Mouse (Mus musculus) kidney, embryonic 14.5 days (tissue): Measurements from ENCODE around the gene Ttll10. TPM values are rescaled to one million over a fixed set of nuclear protein-coding genes. Genes with fewer than 3 reads are reported as not detected.

ENCODE experiments used
- ATAC-seq: fragments of 200-750 bp; cut with Nextera tagmentation; 2 replicates; pipeline ENCODE4 v1.8.0; 2017; ENCODE audit warnings: moderate number of reproducible peaks, mild to moderate bottlenecking, moderate TSS enrichment, moderate library complexity; ENCODE audit not compliant: low FRiP score, low TSS enrichment
- H3K27ac ChIP-seq: fragments of 300-500 bp; sonication (generic); 2 replicates; pipeline ENCODE4 v1.5.1; 2014; ENCODE audit warnings: low read depth, mild to moderate bottlenecking, low read length, moderate library complexity, mixed read lengths
- H3K27me3 ChIP-seq: fragments of 300-500 bp; sonication (generic); 2 replicates; pipeline ENCODE4 v1.6.1; 2014; ENCODE audit warnings: mild to moderate bottlenecking, low read length; ENCODE audit not compliant: control insufficient read depth, insufficient read depth
- H3K36me3 ChIP-seq: fragments of 300-500 bp; sonication (generic); 2 replicates; pipeline ENCODE4 v1.6.1; 2014; ENCODE audit warnings: low read length, mixed read lengths; ENCODE audit not compliant: control insufficient read depth, insufficient read depth
- H3K4me1 ChIP-seq: fragments of 300-500 bp; sonication (generic); 2 replicates; pipeline ENCODE4 v1.6.1; 2014; ENCODE audit warnings: low read length, mixed read lengths; ENCODE audit not compliant: control insufficient read depth, insufficient read depth
- H3K4me2 ChIP-seq: fragments of 300-500 bp; sonication (generic); replicated peaks from 2 replicates; pipeline ENCODE4 v1.6.1; 2014; ENCODE audit warnings: low read depth, mild to moderate bottlenecking, low read length
- H3K4me3 ChIP-seq: fragments of 300-500 bp; sonication (generic); 2 replicates; pipeline ENCODE4 v1.5.1; 2014; ENCODE audit warnings: mild to moderate bottlenecking, low read length
- H3K9ac ChIP-seq: fragments of 300-500 bp; sonication (generic); 2 replicates; pipeline ENCODE4 v1.6.1; 2014; ENCODE audit warnings: low read depth, mild to moderate bottlenecking, low read length, moderate library complexity
- H3K9me3 ChIP-seq: fragments of 300-500 bp; sonication (generic); 2 replicates; pipeline ENCODE4 v1.6.1; 2016; ENCODE audit warnings: low read length; ENCODE audit not compliant: control insufficient read depth
- WGBS: fragments of 180-500 bp; shearing (Covaris S2); extraction: QIAGEN DNeasy Blood & Tissue Kit; methylation state at CpG from one replicate; pipeline ENCODE4 v1.1.7; 2014; 5-methylcytosine and 5-hydroxymethylcytosine counted together
- polyA plus RNA-seq: library from polyadenylated mRNA; unstranded; fragments of >200 nt; fragmentation: Nextera tagmentation; extraction: Ambion mirVana; gene quantifications from 2 replicates; pipeline ENCODE4 v1.2.1, GENCODE M21; 2014

Ttll10 gene
- polyA plus RNA-seq, 1 experiment from 2014 or later: 6.0 TPM

GRCm38 (mm10) chr4:156070716-156071115 lies 11.5 kb upstream of the Ttll10 start:
- no peak overlapping the region for H3K9ac ChIP-seq
- no peaks in the 10 kb centered on the region for H3K36me3 ChIP-seq
- H3K4me2 ChIP-seq: no peak overlapping the region
- H3K27me3 ChIP-seq: no peaks in the 10 kb centered on the region
- no peak overlapping the region for H3K4me3 ChIP-seq
- H3K9me3 ChIP-seq: no peaks in the 10 kb centered on the region
- no peak overlapping the region for H3K27ac ChIP-seq
- WGBS: 38% methylated on average over 2 of the region's 2 CpGs
- ATAC-seq: no peak
- H3K4me1 ChIP-seq: 0 out of 2 replicates have a peak, but pooled peaks cover 11% of the 10 kb centered on the region

GRCm38 (mm10) chr4:156070276-156070675 lies 11.1 kb upstream of the Ttll10 start:
- no peaks in the 10 kb centered on the region for H3K27me3 ChIP-seq
- no peak overlapping the region for H3K27ac ChIP-seq
- no peak overlapping the region for H3K4me2 ChIP-seq
- 0 out of 2 replicates have a peak, but pooled peaks have one; percentile 44 for ATAC-seq
- 0 out of 2 replicates have a peak, but pooled peaks cover 11% of the 10 kb centered on the region for H3K4me1 ChIP-seq
- H3K36me3 ChIP-seq: no peaks in the 10 kb centered on the region
- H3K9me3 ChIP-seq: no peaks in the 10 kb centered on the region
- no peak overlapping the region for H3K9ac ChIP-seq
- 53% methylated on average over 6 of the region's 6 CpGs for WGBS
- H3K4me3 ChIP-seq: no peak overlapping the region

GRCm38 (mm10) chr4:156069701-156070100 lies 10.5 kb upstream of the Ttll10 start:
- WGBS: 92% methylated on average over 8 of the region's 8 CpGs
- Histone ChIP-seq H3K9me3 (no peaks in the 10 kb centered on the region), H3K4me2 (no peak overlapping the region), H3K9ac (no peak overlapping the region), H3K4me3 (no peak overlapping the region), H3K27ac (no peak overlapping the region), H3K27me3 (no peaks in the 10 kb centered on the region), H3K36me3 (no peaks in the 10 kb centered on the region), H3K4me1 (0 out of 2 replicates have a peak, but pooled peaks cover 11% of the 10 kb centered on the region)
- no peak for ATAC-seq

GRCm38 (mm10) chr4:156067256-156067949 lies 8.2 kb upstream of the Ttll10 start:
- Histone ChIP-seq H3K36me3 (no peaks in the 10 kb centered on the region), H3K27ac (no peak overlapping the region), H3K9me3 (no peaks in the 10 kb centered on the region), H3K27me3 (no peaks in the 10 kb centered on the region), H3K4me2 (no peak overlapping the region), H3K4me3 (no peak overlapping the region), H3K4me1 (0 out of 2 replicates have a peak, but pooled peaks cover 11% of the 10 kb centered on the region), H3K9ac (no peak overlapping the region)
- 70% methylated on average over 5 of the region's 5 CpGs for WGBS
- no peak for ATAC-seq

- Histone ChIP-seq H3K9ac (no peak overlapping the region), H3K4me1 (0 out of 2 replicates have a peak, but pooled peaks cover 6% of the 10 kb centered on the region), H3K27me3 (no peaks in the 10 kb centered on the region), H3K4me2 (no peak overlapping the region), H3K4me3 (no peak overlapping the region), H3K9me3 (no peaks in the 10 kb centered on the region), H3K36me3 (no peaks in the 10 kb centered on the region), H3K27ac (no peak overlapping the region)
- 83% methylated on average over 10 of the region's 10 CpGs for WGBS
- no peak for ATAC-seq
Observed at GRCm38 (mm10) chr4:156065156-156065894, 6.1 kb upstream of the Ttll10 start.

- H3K27ac ChIP-seq: peak overlapping the region; percentile 67
- H3K27me3 ChIP-seq: no peaks in the 10 kb centered on the region
- H3K9ac ChIP-seq: no peak overlapping the region
- no peak for ATAC-seq
- H3K36me3 ChIP-seq: no peaks in the 10 kb centered on the region
- 79% methylated on average over 9 of the region's 9 CpGs for WGBS
- H3K4me1 ChIP-seq: 0 out of 2 replicates have a peak, but pooled peaks cover 6% of the 10 kb centered on the region
- H3K4me2 ChIP-seq: no peak overlapping the region
- H3K9me3 ChIP-seq: no peaks in the 10 kb centered on the region
- no peak overlapping the region for H3K4me3 ChIP-seq
Observed at GRCm38 (mm10) chr4:156064510-156064897, 5.3 kb upstream of the Ttll10 start.

- H3K4me1 ChIP-seq: 0 out of 2 replicates have a peak, but pooled peaks cover 6% of the 10 kb centered on the region
- no peaks in the 10 kb centered on the region for H3K27me3 ChIP-seq
- no peak for ATAC-seq
- H3K4me2 ChIP-seq: no peak overlapping the region
- peak overlapping the region; percentile 67 for H3K27ac ChIP-seq
- WGBS: 19% methylated on average over 4 of the region's 4 CpGs
- H3K9ac ChIP-seq: no peak overlapping the region
- H3K4me3 ChIP-seq: no peak overlapping the region
- H3K36me3 ChIP-seq: no peaks in the 10 kb centered on the region
- H3K9me3 ChIP-seq: no peaks in the 10 kb centered on the region
Observed at GRCm38 (mm10) chr4:156063861-156064509, 4.8 kb upstream of the Ttll10 start.

GRCm38 (mm10) chr4:156059713-156060112 lies 499 bp upstream of the Ttll10 start:
- Histone ChIP-seq H3K4me3 (peak overlapping the region; percentile 40), H3K27me3 (no peaks in the 10 kb centered on the region), H3K4me2 (peak overlapping the region; percentile 44), H3K9me3 (no peaks in the 10 kb centered on the region), H3K36me3 (no peaks in the 10 kb centered on the region), H3K4me1 (no peaks in the 10 kb centered on the region), H3K27ac (peak overlapping the region; percentile 93), H3K9ac (peak overlapping the region; percentile 62)
- WGBS: 20% methylated on average over 10 of the region's 10 CpGs
- ATAC-seq: peak; percentile 96
